Mouse (Mus musculus) kidney, embryonic 15.5 days (tissue): ENCODE results near the gene OR5BS1P. TPM values are rescaled to one million over a fixed set of nuclear protein-coding genes. Genes with fewer than 3 reads are reported as not detected.
"Not testable (repeated sequence)": the region's sequence is repeated elsewhere in the genome, so short reads cannot be mapped to it uniquely, and the experiment has no call there.

ENCODE experiments used
- ATAC-seq: fragments of 200-750 bp; cut with Nextera tagmentation; replicated peaks from 2 replicates; pipeline ENCODE4 v1.8.0; 2017; ENCODE audit warnings: moderate TSS enrichment; ENCODE audit not compliant: low FRiP score
- H3K27ac ChIP-seq: fragments of 300-500 bp; sonication (generic); 2 replicates; pipeline ENCODE4 v1.5.1; 2015; ENCODE audit warnings: mild to moderate bottlenecking, inconsistent platforms
- H3K27me3 ChIP-seq: fragments of 300-500 bp; sonication (generic); 2 replicates; pipeline ENCODE4 v1.6.1; 2015; ENCODE audit warnings: inconsistent platforms
- H3K36me3 ChIP-seq: fragments of 300-500 bp; sonication (generic); 2 replicates; pipeline ENCODE4 v1.6.1; 2015; ENCODE audit warnings: inconsistent platforms
- H3K4me1 ChIP-seq: fragments of 300-500 bp; sonication (generic); 2 replicates; pipeline ENCODE4 v1.6.1; 2015; ENCODE audit warnings: inconsistent platforms
- H3K4me2 ChIP-seq: fragments of 300-500 bp; sonication (generic); 2 replicates; pipeline ENCODE4 v1.6.1; 2015; ENCODE audit warnings: moderate library complexity, mild to moderate bottlenecking, inconsistent platforms
- H3K4me3 ChIP-seq: fragments of 300-500 bp; sonication (generic); replicated peaks from 2 replicates; pipeline ENCODE4 v1.5.1; 2015; ENCODE audit warnings: mild to moderate bottlenecking, inconsistent platforms
- H3K9ac ChIP-seq: fragments of 300-500 bp; sonication (generic); 2 replicates; pipeline ENCODE4 v1.6.1; 2015; ENCODE audit warnings: mild to moderate bottlenecking, inconsistent platforms
- H3K9me3 ChIP-seq: fragments of 300-500 bp; sonication (generic); replicated peaks from 2 replicates; pipeline ENCODE4 v1.6.1; 2016; ENCODE audit warnings: inconsistent platforms
- WGBS: fragments of 180-500 bp; shearing (Covaris S2); methylation state at CpG from one replicate; pipeline ENCODE4 v1.1.7; 2015; ENCODE audit warnings: mixed read lengths; 5-methylcytosine and 5-hydroxymethylcytosine counted together
- polyA plus RNA-seq: library from polyadenylated mRNA; unstranded; fragments of >200 nt; fragmentation: Nextera tagmentation; extraction: Ambion mirVana; gene quantifications from 2 replicates; pipeline ENCODE4 v1.2.1, GENCODE M21; 2015

OR5BS1P gene
- polyA plus RNA-seq, result not detected in 2 replicates

- no peaks in the 10 kb centered on the region for H3K4me1 ChIP-seq
- H3K9ac ChIP-seq, result no peak within 1 kb of the TSS
- no peak within 1 kb of the TSS for H3K4me2 ChIP-seq
- ATAC-seq, result no peak
- H3K4me3 ChIP-seq, result no peak within 1 kb of the TSS
- no peaks in the 10 kb centered on the region for H3K27me3 ChIP-seq
- no peak within 1 kb of the TSS for H3K27ac ChIP-seq
- no peaks in the 10 kb centered on the region for H3K36me3 ChIP-seq
- H3K9me3 ChIP-seq, result no peaks in the 10 kb centered on the region
- WGBS, result 89% methylated on average over 4 of the region's 4 CpGs
Observed at GRCm38 (mm10) chr15:98469596-98469995, at the start of gene OR5BS1P. Gene OR5BS1P (plus strand): TSS chr15:98469896.

- H3K9me3 ChIP-seq, result no peaks in the 10 kb centered on the region
- peaks cover 3% of the 10 kb centered on the region; the same call in 1 of the 2 replicates for H3K27me3 ChIP-seq
- no peak overlapping the region for H3K9ac ChIP-seq
- H3K27ac ChIP-seq, result no peak overlapping the region
- WGBS, result 63% methylated on average over 4 of the region's 4 CpGs
- H3K4me3 ChIP-seq, result no peak overlapping the region
- no peak for ATAC-seq
- H3K4me2 ChIP-seq, result no peak overlapping the region
- H3K4me1 ChIP-seq, result peaks cover 7% of the 10 kb centered on the region; the same call in 1 of the 2 replicates
- no peaks in the 10 kb centered on the region for H3K36me3 ChIP-seq
Observed at GRCm38 (mm10) chr15:98420897-98421296, 48.8 kb upstream of the OR5BS1P start.

- no peak for ATAC-seq
Observed at GRCm38 (mm10) chr15:98424326-98424725, 45.4 kb upstream of the OR5BS1P start.

GRCm38 (mm10) chr15:98424753-98425152 lies 44.9 kb upstream of the OR5BS1P start:
- Histone ChIP-seq H3K9ac (no peak overlapping the region), H3K4me2 (no peak overlapping the region), H3K27me3 (peaks cover 3% of the 10 kb centered on the region; the same call in 1 of the 2 replicates), H3K36me3 (no peaks in the 10 kb centered on the region), H3K4me1 (peaks cover 7% of the 10 kb centered on the region; the same call in 1 of the 2 replicates), H3K9me3 (no peaks in the 10 kb centered on the region), H3K27ac (no peak overlapping the region), H3K4me3 (no peak overlapping the region)
- 36% methylated on average over 6 of the region's 6 CpGs for WGBS
- ATAC-seq, result no peak

More at GRCm38 (mm10) chr15:98424326-98424725, 45.4 kb upstream of the OR5BS1P start:
- Histone ChIP-seq H3K4me2 (no peak overlapping the region), H3K4me3 (no peak overlapping the region), H3K27ac (no peak overlapping the region), H3K9ac (no peak overlapping the region), H3K9me3 (no peaks in the 10 kb centered on the region), H3K27me3 (peaks cover 3% of the 10 kb centered on the region; the same call in 1 of the 2 replicates), H3K36me3 (no peaks in the 10 kb centered on the region), H3K4me1 (peaks cover 7% of the 10 kb centered on the region; the same call in 1 of the 2 replicates)
- 64% methylated on average over 14 of the region's 14 CpGs for whole genome bisulfite sequencing

GRCm38 (mm10) chr15:98425188-98425587 lies 44.5 kb upstream of the OR5BS1P start:
- H3K4me3 ChIP-seq, result no peak overlapping the region
- no peak overlapping the region for H3K9ac ChIP-seq
- no peak overlapping the region for H3K27ac ChIP-seq
- H3K36me3 ChIP-seq, result no peaks in the 10 kb centered on the region
- H3K9me3 ChIP-seq, result no peaks in the 10 kb centered on the region
- WGBS, result 33% methylated on average over 7 of the region's 7 CpGs
- ATAC-seq, result no peak
- H3K4me1 ChIP-seq, result peaks cover 7% of the 10 kb centered on the region; the same call in 1 of the 2 replicates
- no peak overlapping the region for H3K4me2 ChIP-seq
- peaks cover 3% of the 10 kb centered on the region; the same call in 1 of the 2 replicates for H3K27me3 ChIP-seq

GRCm38 (mm10) chr15:98430925-98431324 lies 38.8 kb upstream of the OR5BS1P start, which contains the start of gene Olfr282:
Gene Olfr282 (plus strand): TSS chr15:98431225.
- H3K9ac ChIP-seq, H3K4me1 ChIP-seq, H3K9me3 ChIP-seq, H3K4me2 ChIP-seq, H3K36me3 ChIP-seq, H3K4me3 ChIP-seq, ATAC-seq, H3K27ac ChIP-seq, H3K27me3 ChIP-seq: not testable (repeated sequence)
- 76% methylated on average over 5 of the region's 5 CpGs for WGBS

- no peak for ATAC-seq
- Histone ChIP-seq H3K27ac (no peak overlapping the region), H3K9me3 (no peaks in the 10 kb centered on the region), H3K4me1 (no peaks in the 10 kb centered on the region), H3K36me3 (no peaks in the 10 kb centered on the region), H3K4me3 (no peak overlapping the region), H3K9ac (no peak overlapping the region), H3K27me3 (no peaks in the 10 kb centered on the region), H3K4me2 (no peak overlapping the region)
- 84% methylated on average over 3 of the region's 3 CpGs for WGBS
Observed at GRCm38 (mm10) chr15:98444561-98444960, 25.1 kb upstream of the OR5BS1P start.

GRCm38 (mm10) chr15:98448521-98448920 lies 21.2 kb upstream of the OR5BS1P start:
- Histone ChIP-seq H3K4me1 (no peaks in the 10 kb centered on the region), H3K9ac (no peak overlapping the region), H3K4me3 (no peak overlapping the region), H3K9me3 (no peaks in the 10 kb centered on the region), H3K4me2 (no peak overlapping the region), H3K36me3 (no peaks in the 10 kb centered on the region), H3K27me3 (0 out of 2 replicates have a peak, but pooled peaks cover 4% of the 10 kb centered on the region), H3K27ac (no peak overlapping the region)
- 52% methylated on average over 4 of the region's 4 CpGs for WGBS
- ATAC-seq, result no peak

GRCm38 (mm10) chr15:98452288-98452687 lies 17.4 kb upstream of the OR5BS1P start, which contains the start of gene Olfr281:
Gene Olfr281 (plus strand): TSS chr15:98452588.
- Histone ChIP-seq H3K4me2 (no peak within 1 kb of the TSS), H3K36me3 (no peaks in the 10 kb centered on the region), H3K27me3 (0 out of 2 replicates have a peak, but pooled peaks cover 4% of the 10 kb centered on the region), H3K9ac (no peak within 1 kb of the TSS), H3K4me1 (no peaks in the 10 kb centered on the region), H3K4me3 (no peak within 1 kb of the TSS), H3K9me3 (no peaks in the 10 kb centered on the region), H3K27ac (no peak within 1 kb of the TSS)
- ATAC-seq, result no peak
- WGBS, result 94% methylated on average over 7 of the region's 7 CpGs

- H3K27me3 ChIP-seq, result no peaks in the 10 kb centered on the region
- WGBS, result 91% methylated on average over 13 of the region's 13 CpGs
- H3K9ac ChIP-seq, result no peak overlapping the region
- H3K4me2 ChIP-seq, result no peak overlapping the region
- no peaks in the 10 kb centered on the region for H3K36me3 ChIP-seq
- no peaks in the 10 kb centered on the region for H3K4me1 ChIP-seq
- H3K27ac ChIP-seq, result no peak overlapping the region
- H3K9me3 ChIP-seq, result no peaks in the 10 kb centered on the region
- H3K4me3 ChIP-seq, result no peak overlapping the region
- no peak for ATAC-seq
Observed at GRCm38 (mm10) chr15:98471539-98471938, 1.8 kb downstream of the OR5BS1P start.

GRCm38 (mm10) chr15:98474958-98475357 lies 5.3 kb downstream of the OR5BS1P start:
- Histone ChIP-seq H3K36me3 (no peaks in the 10 kb centered on the region), H3K4me1 (no peaks in the 10 kb centered on the region), H3K4me2 (no peak overlapping the region), H3K27me3 (no peaks in the 10 kb centered on the region), H3K4me3 (no peak overlapping the region), H3K27ac (no peak overlapping the region), H3K9ac (no peak overlapping the region), H3K9me3 (no peaks in the 10 kb centered on the region)
- no peak for ATAC-seq
- 79% methylated on average over 10 of the region's 10 CpGs for WGBS

GRCm38 (mm10) chr15:98475382-98475781 lies 5.7 kb downstream of the OR5BS1P start:
- Histone ChIP-seq H3K36me3 (no peaks in the 10 kb centered on the region), H3K4me1 (no peaks in the 10 kb centered on the region), H3K9ac (no peak overlapping the region), H3K27me3 (no peaks in the 10 kb centered on the region), H3K4me3 (no peak overlapping the region), H3K27ac (no peak overlapping the region), H3K4me2 (no peak overlapping the region), H3K9me3 (no peaks in the 10 kb centered on the region)
- WGBS, result 53% methylated on average over 10 of the region's 10 CpGs
- no peak for ATAC-seq

GRCm38 (mm10) chr15:98476281-98476680 lies 6.6 kb downstream of the OR5BS1P start:
- Histone ChIP-seq H3K27me3 (no peaks in the 10 kb centered on the region), H3K4me2 (no peak overlapping the region), H3K4me3 (no peak overlapping the region), H3K9me3 (no peaks in the 10 kb centered on the region), H3K9ac (no peak overlapping the region), H3K36me3 (no peaks in the 10 kb centered on the region), H3K27ac (no peak overlapping the region), H3K4me1 (no peaks in the 10 kb centered on the region)
- WGBS, result 81% methylated on average over 5 of the region's 5 CpGs
- ATAC-seq, result no peak
